Mouse (Mus musculus) neural tube, embryonic 11.5 days (tissue): ENCODE results near the gene Zim1. TPM values are rescaled to one million over a fixed set of nuclear protein-coding genes. Genes with fewer than 3 reads are reported as not detected.

ENCODE experiments used
- ATAC-seq: fragments of 200-750 bp; cut with Nextera tagmentation; 2 replicates; pipeline ENCODE4 v1.8.0; 2017; ENCODE audit warnings: moderate number of reproducible peaks, mild to moderate bottlenecking, moderate TSS enrichment, moderate library complexity; ENCODE audit not compliant: insufficient read depth, low FRiP score, low TSS enrichment
- DNase-seq: peaks from one replicate; pipeline ENCODE4 v3.0.0-alpha.2; 2015; ENCODE audit warnings: low spot score
- H3K27ac ChIP-seq: fragments of 300-500 bp; sonication (generic); 2 replicates; pipeline ENCODE4 v1.5.1; 2014; ENCODE audit warnings: low read depth, mild to moderate bottlenecking, low read length
- H3K27me3 ChIP-seq: fragments of 300-500 bp; sonication (generic); 2 replicates; pipeline ENCODE4 v1.6.1; 2014; ENCODE audit warnings: mild to moderate bottlenecking, low read length, mixed read lengths; ENCODE audit not compliant: control insufficient read depth, insufficient read depth
- H3K36me3 ChIP-seq: fragments of 300-500 bp; sonication (generic); 2 replicates; pipeline ENCODE4 v1.6.1; 2014; ENCODE audit warnings: mild to moderate bottlenecking, low read length, moderate library complexity, mixed read lengths; ENCODE audit not compliant: control insufficient read depth, insufficient read depth
- H3K4me1 ChIP-seq: fragments of 300-500 bp; sonication (generic); 2 replicates; pipeline ENCODE4 v1.6.1; 2014; ENCODE audit warnings: low read length, mixed read lengths; ENCODE audit not compliant: control insufficient read depth, insufficient read depth
- H3K4me2 ChIP-seq: fragments of 300-500 bp; sonication (generic); 2 replicates; pipeline ENCODE4 v1.6.1; 2014; ENCODE audit warnings: low read depth, mild to moderate bottlenecking, moderate library complexity
- H3K4me3 ChIP-seq: fragments of 300-500 bp; sonication (generic); 2 replicates; pipeline ENCODE4 v1.5.1; 2014; ENCODE audit warnings: low read depth, low read length
- H3K9ac ChIP-seq: fragments of 300-500 bp; sonication (generic); 2 replicates; pipeline ENCODE4 v1.6.1; 2014; ENCODE audit warnings: mild to moderate bottlenecking, low read length
- H3K9me3 ChIP-seq: fragments of 300-500 bp; sonication (generic); 2 replicates; pipeline ENCODE4 v1.6.1; 2016; ENCODE audit warnings: low read length; ENCODE audit not compliant: control insufficient read depth
- WGBS: fragments of 180-500 bp; shearing (Covaris S2); extraction: QIAGEN DNeasy Blood & Tissue Kit; methylation state at CpG from one replicate; pipeline ENCODE4 v1.1.7; 2014; 5-methylcytosine and 5-hydroxymethylcytosine counted together
- polyA plus RNA-seq: library from polyadenylated mRNA; unstranded; fragments of >200 nt; fragmentation: Nextera tagmentation; extraction: Ambion mirVana; gene quantifications from 2 replicates; pipeline ENCODE4 v1.2.1, GENCODE M21; 2014

The Zim1 gene
- polyA plus RNA-seq, 1 experiment from 2014 or later, result 4.1 TPM

DNA sequence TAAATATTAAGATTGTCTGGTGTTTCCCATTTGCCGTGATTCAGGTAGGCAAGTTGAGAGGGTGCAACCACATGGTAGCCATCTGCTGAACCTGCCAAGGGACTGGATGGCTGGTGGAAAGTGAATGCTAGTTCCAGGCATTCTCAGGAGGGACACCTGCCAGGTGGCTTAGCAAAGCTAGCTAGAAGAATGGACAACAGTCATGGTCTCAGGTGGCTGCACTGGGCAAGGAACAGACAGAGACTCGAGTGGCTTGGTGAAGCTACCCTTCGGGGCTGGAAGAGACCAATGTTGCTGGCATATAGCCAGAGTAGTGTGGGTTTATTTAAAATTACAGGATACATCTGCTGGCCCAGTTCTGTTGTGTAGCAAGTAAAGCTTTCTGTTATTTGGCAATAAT is 60.4 kb downstream of the Zim1 start:
- 87% methylated on average over 3 of the region's 3 CpGs for WGBS

More for the DNA sequence above, 60.4 kb downstream of the Zim1 start:
- Histone ChIP-seq H3K27ac (no peak overlapping the region), H3K4me1 (no peaks in the 10 kb centered on the region), H3K4me2 (no peak overlapping the region), H3K9me3 (peaks cover 9% of the 10 kb centered on the region), H3K4me3 (no peak overlapping the region), H3K9ac (no peak overlapping the region), H3K27me3 (no peaks in the 10 kb centered on the region), H3K36me3 (no peaks in the 10 kb centered on the region)
- DNase-seq, result no peak
- ATAC-seq, result no peak

Other genes with a start within 250 kb of the Zim1 start
- gene Olfr1336, start 240.3 kb downstream of the Zim1 start, polyA plus RNA-seq, result not detected in 2 replicates
- not detected in 2 replicates for gene Olfr1346, start 229.3 kb downstream of the Zim1 start, polyA plus RNA-seq
- gene Olfr5, start 209.5 kb downstream of the Zim1 start, polyA plus RNA-seq, result not detected in 2 replicates
- gene Olfr1347, start 196.7 kb downstream of the Zim1 start, polyA plus RNA-seq, result not detected in 2 replicates
- not detected in 2 replicates for gene Olfr1348, start 187.7 kb downstream of the Zim1 start, polyA plus RNA-seq
- 0.19 TPM in 1 of 2 replicates, not detected in the other for gene Olfr1349, start 173.5 kb downstream of the Zim1 start, polyA plus RNA-seq
- not detected in 2 replicates for gene Olfr1350, start 131.6 kb downstream of the Zim1 start, polyA plus RNA-seq
- gene Peg3, start 34.0 kb upstream of the Zim1 start, polyA plus RNA-seq, result 208 and 238 TPM in 2 replicates
- gene Usp29, start 34.1 kb upstream of the Zim1 start, polyA plus RNA-seq, result 13.0 and 15.9 TPM in 2 replicates